Mouse (Mus musculus): ENCODE data around the gene Rrp1.

The Rrp1 gene

GRCm38 (mm10) chr10:78367586-78367985, 45.3 kb downstream of the Rrp1 start:
- no peak for TF ChIP-seq GATA4 (IDR thresholded peaks at IDR 0.05; ENCODE audit: insufficient replicate concordance, low read length)

- TF ChIP-seq GATA4 (IDR thresholded peaks at IDR 0.05; ENCODE audit: insufficient replicate concordance, low read length), result no peak
Observed at GRCm38 (mm10) chr10:78366851-78367312, 46.0 kb downstream of the Rrp1 start.

- TF ChIP-seq GATA4 (IDR thresholded peaks at IDR 0.05; ENCODE audit: insufficient replicate concordance, low read length), result no peak
Observed at GRCm38 (mm10) chr10:78366195-78366834, 46.5 kb downstream of the Rrp1 start.

- TF ChIP-seq GATA4 (IDR thresholded peaks at IDR 0.05; ENCODE audit: insufficient replicate concordance, low read length), result no peak
Observed at GRCm38 (mm10) chr10:78365555-78365954, 47.3 kb downstream of the Rrp1 start.

- no peak for TF ChIP-seq GATA4 (IDR thresholded peaks at IDR 0.05; ENCODE audit: insufficient replicate concordance, low read length)
Observed at GRCm38 (mm10) chr10:78364106-78364505, 48.7 kb downstream of the Rrp1 start.

GRCm38 (mm10) chr10:78363366-78363765, 49.5 kb downstream of the Rrp1 start:
- TF ChIP-seq GATA4 (IDR thresholded peaks at IDR 0.05; ENCODE audit: insufficient replicate concordance, low read length), result no peak

- no peak for TF ChIP-seq GATA4 (IDR thresholded peaks at IDR 0.05; ENCODE audit: insufficient replicate concordance, low read length)
Observed at GRCm38 (mm10) chr10:78361951-78362350, 50.9 kb downstream of the Rrp1 start.

GRCm38 (mm10) chr10:78360290-78360711, 52.5 kb downstream of the Rrp1 start:
- no peak for TF ChIP-seq GATA4 (IDR thresholded peaks at IDR 0.05; ENCODE audit: insufficient replicate concordance, low read length)

- no peak for TF ChIP-seq GATA4 (IDR thresholded peaks at IDR 0.05; ENCODE audit: insufficient replicate concordance, low read length)
Observed at GRCm38 (mm10) chr10:78358266-78358665, 54.6 kb downstream of the Rrp1 start.

GRCm38 (mm10) chr10:78357742-78358141, 55.1 kb downstream of the Rrp1 start:
- TF ChIP-seq GATA4 (IDR thresholded peaks at IDR 0.05; ENCODE audit: insufficient replicate concordance, low read length), result no peak

- no peak for TF ChIP-seq GATA4 (IDR thresholded peaks at IDR 0.05; ENCODE audit: insufficient replicate concordance, low read length)
Observed at GRCm38 (mm10) chr10:78355931-78356593, 56.8 kb downstream of the Rrp1 start.

- no peak for TF ChIP-seq GATA4 (IDR thresholded peaks at IDR 0.05; ENCODE audit: insufficient replicate concordance, low read length)
Observed at GRCm38 (mm10) chr10:78353196-78353595, 59.6 kb downstream of the Rrp1 start.

- TF ChIP-seq GATA4 (IDR thresholded peaks at IDR 0.05; ENCODE audit: insufficient replicate concordance, low read length), result no peak
Observed at GRCm38 (mm10) chr10:78352666-78353030, 60.2 kb downstream of the Rrp1 start.

GRCm38 (mm10) chr10:78351887-78352665, 60.8 kb downstream of the Rrp1 start, which contains the start of gene Agpat3:
Agpat3 (minus strand) TSS chr10:78352489.
- TF ChIP-seq GATA4 (IDR thresholded peaks at IDR 0.05; ENCODE audit: insufficient replicate concordance, low read length), result no peak

- TF ChIP-seq GATA4 (IDR thresholded peaks at IDR 0.05; ENCODE audit: insufficient replicate concordance, low read length), result no peak
Observed at GRCm38 (mm10) chr10:78351564-78351886, 61.3 kb downstream of the Rrp1 start.

Data from liver, adult (tissue).